Mouse (Mus musculus) embryo, embryonic 11.5 days (tissue): Measurements from ENCODE around the gene Rpl22.
A peak's percentile ranks its signal among the peaks of the same experiment; 100 is the strongest.

ENCODE experiments used
- DNase-seq: peaks from one replicate; pipeline ENCODE4 v3.0.0-alpha.2; 2012; ENCODE audit warnings: low read depth, low spot score

The Rpl22 gene

GRCm38 (mm10) chr4:152325574-152326411 lies at the start of gene Rpl22:
Rpl22 (plus strand) TSS chr4:152325742.
- DNase-seq = peak; percentile 92

DNA sequence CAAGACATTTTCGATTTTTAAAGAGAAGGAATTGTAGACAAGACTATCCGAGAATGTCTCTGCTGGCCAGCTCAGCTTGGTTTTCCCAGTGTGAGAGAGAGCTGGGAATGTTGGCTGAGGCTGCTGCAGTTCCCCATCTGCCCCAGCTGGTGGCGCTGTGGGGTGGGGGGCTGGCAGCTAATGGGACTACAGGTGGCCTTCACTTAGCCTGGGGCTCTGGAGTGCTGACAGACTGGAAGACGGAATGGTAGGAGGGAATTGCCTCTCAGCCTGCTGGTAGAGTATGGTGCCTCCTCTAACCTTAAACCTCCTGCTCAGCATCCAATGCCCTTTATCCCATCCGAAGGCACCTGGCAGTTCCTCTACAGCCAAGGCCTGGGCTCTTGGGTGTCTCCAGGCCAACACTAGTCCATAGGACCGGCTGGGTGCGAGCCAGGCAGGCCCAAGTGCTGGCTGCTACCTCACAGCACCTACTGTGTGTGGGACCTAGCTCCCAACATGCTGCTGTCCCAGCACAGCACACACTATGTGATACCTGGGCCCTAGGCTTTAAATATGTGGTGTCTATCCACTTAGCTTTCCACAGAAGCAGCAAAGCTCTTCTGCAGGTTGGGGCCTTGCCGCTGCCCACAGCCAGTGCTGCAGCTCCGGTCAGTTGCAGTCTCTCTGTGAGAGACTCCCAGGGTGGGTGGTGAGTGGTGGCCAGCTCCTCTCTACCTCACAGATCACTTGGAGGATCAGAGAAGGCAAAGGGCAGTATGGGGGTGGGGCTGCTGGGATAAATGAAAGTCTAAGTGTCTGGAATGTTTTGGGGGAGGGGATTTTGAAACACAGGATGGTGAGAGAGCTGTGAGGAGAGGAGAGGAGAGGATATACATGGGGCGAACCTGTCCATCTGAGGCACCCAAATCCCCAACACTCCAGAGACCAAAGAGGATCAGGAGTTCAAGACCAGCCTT lies 48.9 kb upstream of the Rpl22 start:
- DNase-seq = no peak

DNA sequence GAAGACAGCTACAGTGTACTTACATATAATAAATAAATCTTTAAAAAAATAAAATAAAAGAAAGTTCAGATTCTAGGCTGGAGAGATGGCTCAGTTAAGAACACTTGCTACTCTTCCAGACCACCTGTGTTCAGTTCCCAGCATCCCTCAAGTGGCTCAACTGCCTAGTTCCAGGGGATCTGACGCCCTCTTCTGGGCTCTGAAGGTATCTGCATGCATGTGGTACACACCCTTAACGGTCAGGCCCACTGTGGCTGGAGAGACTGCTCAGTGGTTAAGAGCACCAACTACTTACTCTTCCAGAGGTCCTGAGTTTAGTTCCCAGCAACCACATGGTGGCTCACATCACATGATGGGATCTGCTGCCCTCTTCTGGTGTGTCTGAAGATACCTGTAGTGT lies 47.6 kb upstream of the Rpl22 start:
- no peak for DNase-seq

- no peak for DNase-seq
These were observed 46.6 kb upstream of the Rpl22 start for GRCm38 (mm10) chr4:152278986-152279385.

DNA sequence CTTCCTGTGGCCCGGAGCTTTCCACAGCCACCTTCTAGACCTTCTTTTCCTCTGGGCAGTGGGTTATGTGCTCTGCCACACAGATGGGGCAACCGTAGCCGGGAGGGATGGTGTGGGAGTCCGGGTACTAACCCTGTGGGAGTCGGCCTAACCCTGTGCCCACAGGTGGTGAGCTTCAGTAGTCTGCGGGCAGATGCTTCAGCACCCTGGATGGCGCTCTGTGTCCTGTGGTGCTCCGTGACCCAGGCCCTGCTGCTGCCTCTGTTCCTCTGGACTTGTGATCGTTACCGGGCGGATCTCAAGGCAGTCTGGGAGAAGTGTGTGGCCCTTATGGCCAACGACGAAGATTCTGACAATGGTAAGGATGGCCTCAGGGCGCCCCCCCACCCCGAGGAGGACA lies 43.9 kb upstream of the Rpl22 start:
- no peak for DNase-seq

DNA sequence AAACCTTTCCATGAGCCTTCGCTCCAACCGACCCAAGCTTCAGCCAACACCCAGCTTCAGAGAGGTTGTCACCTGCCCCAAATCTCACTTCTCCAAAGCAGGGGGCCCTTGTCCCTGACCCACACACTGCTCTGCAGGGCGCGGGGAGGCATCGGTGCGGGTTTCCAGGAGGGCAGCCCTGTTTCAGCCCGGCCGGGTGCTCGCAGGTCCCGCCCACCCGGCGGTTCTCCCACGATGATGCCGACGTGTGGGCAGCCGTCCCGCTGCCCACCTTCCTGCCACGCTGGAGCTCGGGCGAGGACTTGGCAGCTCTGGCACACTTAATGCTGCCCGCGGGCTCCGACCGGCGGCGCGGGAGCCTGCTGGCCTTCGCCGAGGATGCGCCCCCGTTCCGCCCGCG lies 42.8 kb upstream of the Rpl22 start:
- DNase-seq = no peak

- DNase-seq = peak; percentile 78
These were observed 42.2 kb upstream of the Rpl22 start for GRCm38 (mm10) chr4:152283186-152283950.

DNA sequence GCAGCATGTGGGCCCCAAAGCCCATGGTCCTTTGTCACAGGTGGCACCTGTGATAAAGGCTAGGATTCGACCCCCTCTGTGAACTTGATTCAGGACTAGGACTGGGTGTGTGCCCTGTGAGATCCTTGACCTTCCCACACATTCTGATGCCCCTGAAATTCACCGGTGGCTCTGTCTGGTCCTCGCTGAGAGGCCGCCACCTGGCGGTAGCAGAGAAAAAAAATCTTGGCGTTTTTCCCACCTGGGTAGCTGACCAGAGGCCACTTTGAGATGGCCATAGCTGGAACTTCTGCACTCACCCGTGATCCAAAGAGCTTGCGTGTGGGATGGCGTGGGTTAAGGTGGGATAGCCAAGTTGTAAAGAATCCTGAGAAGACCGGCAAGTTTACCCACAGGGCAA lies 40.0 kb upstream of the Rpl22 start:
- no peak for DNase-seq

- no peak for DNase-seq
These were observed 39.4 kb upstream of the Rpl22 start for GRCm38 (mm10) chr4:152286183-152286582.

DNA sequence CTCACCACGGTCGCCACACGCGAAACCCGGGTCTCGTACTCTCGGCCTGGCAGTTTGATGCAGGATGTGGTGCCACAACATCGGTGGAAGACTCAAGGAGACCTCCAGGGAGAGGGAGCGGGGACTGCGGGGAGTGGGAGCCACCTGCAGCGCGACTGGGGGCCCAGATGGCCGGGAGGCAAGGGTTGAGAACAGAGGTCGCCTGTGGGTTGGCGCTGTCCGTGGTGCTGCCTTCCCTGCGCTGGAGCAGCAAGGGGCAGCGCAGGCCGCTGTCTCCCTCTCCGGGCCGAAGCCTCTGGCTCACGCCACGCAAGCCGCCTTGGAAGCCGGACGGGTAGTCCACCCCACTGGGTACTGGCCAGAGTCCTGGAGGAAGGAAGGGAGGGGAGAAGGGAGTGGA lies 38.7 kb upstream of the Rpl22 start:
- no peak for DNase-seq

GRCm38 (mm10) chr4:152287317-152288120 lies 38.0 kb upstream of the Rpl22 start:
- DNase-seq = no peak

DNA sequence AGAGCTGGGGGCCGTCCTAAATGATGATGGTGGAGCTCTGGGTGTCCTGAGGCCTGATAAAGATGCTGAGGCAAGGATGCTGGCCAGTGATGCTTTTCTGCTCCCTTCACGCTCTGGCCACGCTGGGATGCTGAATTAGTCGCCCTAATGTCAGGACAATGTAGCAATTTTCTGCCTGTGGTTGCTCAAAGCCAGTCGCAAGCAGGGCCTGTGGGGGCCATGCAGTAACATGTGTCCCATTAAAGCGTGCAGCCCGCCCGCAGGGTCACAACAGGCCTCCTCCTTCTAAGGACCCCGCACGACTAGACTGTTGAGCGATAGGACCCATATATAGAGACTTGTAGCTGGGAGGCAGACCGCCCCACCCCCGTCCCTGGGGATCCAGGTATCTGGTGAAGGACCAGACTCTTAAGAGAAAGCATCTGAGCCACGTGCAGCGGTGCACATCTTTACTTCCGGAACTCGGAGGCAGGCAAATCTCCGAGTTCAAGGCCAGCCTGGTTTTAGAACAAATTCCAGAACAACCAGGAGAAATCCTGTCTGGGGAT lies 37.1 kb upstream of the Rpl22 start:
- DNase-seq = no peak

DNA sequence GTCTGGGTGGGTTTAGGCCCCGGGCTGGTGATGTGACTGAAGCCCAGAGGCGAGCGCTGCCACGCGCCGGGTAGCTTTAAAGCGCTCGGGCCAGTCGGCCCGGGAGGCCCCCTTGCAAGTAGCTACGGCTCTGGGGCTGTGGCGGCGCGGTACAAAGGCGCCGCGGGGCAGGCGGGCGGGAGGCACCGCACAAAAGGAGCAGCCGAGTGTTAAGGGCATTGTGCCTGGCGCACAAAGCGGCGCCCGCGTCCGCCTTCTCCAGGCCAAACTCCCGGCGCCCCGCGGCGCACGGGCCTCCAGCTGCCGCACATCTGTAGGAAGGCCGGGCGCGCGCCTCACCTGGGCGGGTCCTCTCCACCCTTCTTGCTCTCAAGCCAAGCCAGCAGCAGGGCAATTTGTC lies 35.2 kb upstream of the Rpl22 start:
- DNase-seq = no peak

- DNase-seq = no peak
These were observed 34.6 kb upstream of the Rpl22 start for GRCm38 (mm10) chr4:152290991-152291390.

GRCm38 (mm10) chr4:152291562-152291961 lies 34.0 kb upstream of the Rpl22 start, which contains the start of gene Hes3:
Hes3 (minus strand) TSS chr4:152291662.
- no peak for DNase-seq

- DNase-seq = no peak
These were observed 33.3 kb upstream of the Rpl22 start for GRCm38 (mm10) chr4:152292102-152292765.

GRCm38 (mm10) chr4:152294188-152294929 lies 31.2 kb upstream of the Rpl22 start:
- DNase-seq = no peak

DNA sequence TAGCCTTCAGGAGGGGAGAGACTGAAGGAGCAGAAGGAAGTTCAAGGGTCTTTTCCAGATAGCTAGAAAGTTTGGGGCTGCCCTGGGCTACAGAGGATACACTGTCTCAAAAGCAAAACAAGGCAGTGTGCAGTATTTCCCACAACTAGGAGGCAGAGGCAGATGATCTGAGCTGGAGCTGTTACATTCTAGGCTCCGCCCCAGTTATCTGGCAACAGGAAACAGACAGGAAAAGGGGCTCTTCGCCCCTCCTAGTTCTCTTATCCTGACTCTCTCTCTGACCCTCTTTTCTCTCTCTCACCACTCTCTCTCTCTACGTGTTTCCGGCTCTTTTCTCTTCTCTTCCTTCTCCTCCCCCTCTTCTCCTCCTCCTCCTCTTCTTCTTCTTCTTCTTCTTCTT lies 29.6 kb upstream of the Rpl22 start:
- no peak for DNase-seq

DNA sequence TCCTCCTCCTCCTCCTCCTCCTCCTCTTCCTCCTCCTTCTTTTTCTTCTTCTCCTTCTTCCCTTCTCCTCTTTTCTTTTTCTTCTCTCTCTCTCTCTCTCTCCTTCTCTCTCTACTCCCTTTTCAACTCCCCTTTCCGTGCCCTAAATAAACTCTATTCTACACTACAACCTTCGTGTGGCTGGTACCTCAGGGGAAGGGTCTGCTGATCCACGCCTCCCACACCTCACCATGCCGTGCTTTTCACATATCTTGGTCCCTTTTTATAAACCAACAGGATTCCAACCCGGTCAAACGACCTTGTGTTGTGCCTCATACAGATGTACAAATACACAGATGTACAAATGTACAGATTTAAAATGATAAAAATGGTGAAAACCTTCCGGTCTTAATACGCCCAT lies 29.2 kb upstream of the Rpl22 start:
- no peak for DNase-seq
